Mouse (Mus musculus): ENCODE measurements around the gene Prokr2. TPM values are rescaled to one million over a fixed set of nuclear protein-coding genes. Genes with fewer than 3 reads are reported as not detected.
"Not testable (repeated sequence)": the region's sequence is repeated elsewhere in the genome, so short reads cannot be mapped to it uniquely, and the experiment has no call there.

The Prokr2 gene
- total RNA-seq, 2 experiments from 2014 or later: not detected

DNA sequence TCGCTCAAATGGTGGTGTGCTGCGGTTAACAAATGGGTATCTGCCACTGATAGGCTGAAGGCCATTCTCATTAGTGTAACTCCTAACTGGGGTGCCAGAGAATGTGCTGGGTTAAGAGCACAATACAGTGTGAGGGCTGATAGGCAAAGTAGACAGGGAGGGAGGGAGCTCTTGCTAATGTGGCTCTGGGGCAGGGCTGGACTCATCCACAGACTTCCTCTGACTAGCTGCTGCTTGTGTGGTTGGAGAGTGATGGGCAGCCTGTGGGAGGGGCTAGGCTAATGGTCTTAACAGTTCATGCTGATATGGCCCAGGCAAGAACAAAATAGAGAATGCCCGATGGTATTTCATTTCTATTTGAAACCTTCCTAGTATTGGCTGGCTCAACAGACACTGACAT, 44.0 kb downstream of the Prokr2 start:
- DNase-seq (ENCODE audit: low spot score in 2 of 2): no peak

DNA sequence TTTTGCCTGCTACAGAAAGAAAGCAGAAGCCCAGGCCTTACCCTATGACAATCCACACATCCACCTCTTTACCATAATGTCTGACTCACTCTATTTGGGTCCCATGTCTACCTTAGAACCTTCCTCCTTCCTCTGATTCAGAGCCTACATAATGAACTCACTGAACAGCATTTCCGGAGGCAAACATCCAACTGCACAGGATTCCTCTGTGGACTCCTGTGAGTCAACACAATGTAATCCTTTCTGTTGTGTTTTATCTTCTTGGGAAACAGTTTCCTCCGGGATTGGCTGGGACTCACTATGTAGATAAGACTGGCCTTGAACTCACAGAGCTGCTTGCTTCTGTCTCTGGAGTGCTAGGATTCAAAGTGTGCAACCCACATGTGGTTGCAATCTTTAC, 44.9 kb downstream of the Prokr2 start:
- no peak for DNase-seq (ENCODE audit: low spot score in 2 of 2)

DNA sequence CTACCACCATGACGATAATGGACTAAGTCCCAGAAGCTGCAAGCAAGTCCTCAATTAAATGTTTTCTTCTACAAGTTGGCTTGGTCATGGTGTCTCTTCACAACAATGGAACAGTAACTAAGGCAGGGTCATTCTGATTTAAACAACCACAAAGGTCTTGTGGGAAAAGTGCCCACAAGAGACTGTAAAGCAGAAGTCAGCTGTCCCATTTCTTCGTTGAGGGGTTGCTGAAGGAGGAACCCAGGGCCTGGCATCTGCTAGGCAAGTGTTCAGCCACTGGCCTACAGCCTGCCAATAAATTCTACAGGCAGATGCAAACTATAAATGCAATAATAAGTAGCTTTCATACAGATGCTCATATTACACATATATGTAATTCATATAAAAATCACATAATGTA, 48.0 kb downstream of the Prokr2 start:
- no peak for DNase-seq (ENCODE audit: low spot score in 2 of 2)

DNA sequence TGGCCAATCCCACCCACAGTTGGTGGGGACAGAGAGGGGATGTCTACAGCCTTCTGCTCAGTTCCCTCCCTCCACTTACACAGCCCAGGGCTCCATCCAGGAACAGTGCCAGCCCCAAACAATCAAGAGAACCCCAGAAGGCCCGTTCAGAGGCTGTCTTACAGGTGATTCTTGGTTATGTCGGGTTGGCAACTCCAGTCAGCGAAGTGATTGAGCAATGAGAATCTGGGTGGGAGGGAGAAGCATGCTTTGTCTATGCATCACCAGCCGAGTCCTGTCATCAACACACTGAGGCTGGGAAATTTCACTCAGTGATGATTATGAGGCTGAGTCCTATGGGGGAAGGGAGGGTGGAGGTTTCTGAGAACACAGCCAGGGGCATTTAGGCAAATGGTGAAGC, 61.7 kb downstream of the Prokr2 start:
- DNase-seq (ENCODE audit: low spot score in 2 of 2): no peak

DNA sequence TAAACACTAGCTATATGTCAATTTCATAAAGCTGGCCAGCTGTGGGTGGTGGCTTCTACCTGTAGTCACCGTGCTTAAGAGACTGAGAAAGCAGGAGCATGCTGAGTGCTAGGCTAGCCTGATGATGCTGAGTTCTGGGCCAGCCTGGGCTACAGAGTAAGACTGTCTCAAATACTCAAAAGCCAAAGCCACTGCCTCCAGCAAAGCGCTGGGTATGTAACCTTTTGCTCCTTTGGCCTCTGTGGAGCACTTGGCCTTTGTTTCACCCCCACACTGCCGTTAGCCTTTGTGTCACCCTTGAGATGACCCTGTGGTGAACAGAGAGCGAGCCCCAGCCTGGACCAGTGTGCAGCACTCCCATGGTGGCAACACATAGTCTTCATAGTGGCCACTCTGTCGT, 64.7 kb downstream of the Prokr2 start:
- DNase-seq (ENCODE audit: low spot score in 2 of 2): no peak

DNA sequence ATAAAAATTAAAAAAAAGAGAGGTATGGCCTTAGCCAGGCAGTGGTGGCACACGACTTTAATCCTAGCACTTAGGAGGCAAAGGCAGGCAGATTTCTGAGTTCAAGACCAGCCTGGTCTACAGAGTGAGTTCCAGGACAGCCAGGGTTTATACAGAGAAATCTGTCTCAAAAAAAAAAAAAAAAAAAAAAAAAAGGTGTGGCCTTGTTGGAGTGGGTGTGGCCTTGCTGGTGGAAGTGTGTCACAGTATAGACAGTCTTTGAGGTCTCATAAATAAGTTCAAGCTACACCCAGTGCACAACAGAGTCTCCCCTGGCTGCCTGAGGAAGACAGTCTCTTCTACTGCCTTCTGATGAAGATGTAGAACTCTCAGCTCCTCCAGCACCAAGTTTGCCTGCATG, 68.1 kb downstream of the Prokr2 start:
- no peak for DNase-seq (ENCODE audit: low spot score in 2 of 2)

DNA sequence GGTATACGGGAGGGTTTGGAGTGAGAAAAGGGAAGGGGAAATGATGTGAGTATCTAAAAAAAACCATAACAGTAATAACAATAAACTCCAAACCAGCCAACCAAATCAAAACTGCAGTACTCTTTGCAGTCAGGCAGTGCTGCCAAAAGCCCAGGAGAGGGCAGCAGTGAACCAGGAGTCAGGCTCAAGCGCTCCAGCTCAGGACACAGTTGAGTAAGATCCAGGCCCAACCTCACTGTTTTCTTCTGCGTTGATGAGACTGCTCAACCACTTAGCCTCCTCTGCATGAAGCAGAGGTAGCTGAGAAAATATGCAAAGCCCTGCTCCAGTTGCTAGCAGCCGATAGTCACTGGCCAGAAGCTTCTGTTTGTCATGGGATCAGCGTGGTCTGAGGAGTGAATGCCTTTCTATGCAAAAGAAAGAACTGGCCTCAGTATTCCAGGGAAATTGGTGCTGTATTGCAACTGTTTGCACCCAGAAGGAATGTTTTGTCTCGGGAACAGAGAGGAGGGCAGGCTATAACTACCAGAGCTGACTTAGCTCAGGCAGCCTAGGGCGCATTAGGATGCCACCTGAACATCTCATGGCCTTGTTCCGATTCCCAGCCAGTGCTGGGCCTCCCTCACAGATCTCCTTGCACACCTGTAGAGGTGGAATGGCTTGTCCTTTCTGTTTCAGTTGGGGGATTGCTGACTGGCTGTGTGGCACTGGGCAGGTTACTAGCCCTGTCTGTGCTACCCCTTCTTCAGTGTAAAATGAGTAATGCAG, 69.0 kb downstream of the Prokr2 start:
- DNase-seq (ENCODE audit: low spot score in 2 of 2): peak; percentile 39 to 54

DNA sequence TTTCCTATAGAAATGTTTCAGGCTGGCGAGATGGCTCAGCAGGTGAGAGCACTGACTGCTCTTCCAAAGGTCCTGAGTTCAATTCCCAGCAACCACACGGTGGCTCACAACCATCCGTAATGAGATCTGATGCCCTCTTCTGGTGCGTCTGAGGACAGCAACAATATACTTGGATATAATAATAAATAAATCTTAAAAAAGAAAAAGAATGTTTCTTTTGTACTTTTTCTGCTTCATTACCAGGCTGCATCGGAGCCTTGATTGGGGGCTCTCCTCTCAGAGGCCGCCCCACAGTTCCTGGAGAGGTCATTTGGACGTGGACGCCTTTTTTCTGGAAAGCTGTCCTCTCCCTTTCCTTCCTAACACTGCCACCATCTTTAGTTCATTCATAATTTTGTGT, 71.2 kb downstream of the Prokr2 start:
- DNase-seq (ENCODE audit: low spot score in 2 of 2): not testable (repeated sequence)

DNA sequence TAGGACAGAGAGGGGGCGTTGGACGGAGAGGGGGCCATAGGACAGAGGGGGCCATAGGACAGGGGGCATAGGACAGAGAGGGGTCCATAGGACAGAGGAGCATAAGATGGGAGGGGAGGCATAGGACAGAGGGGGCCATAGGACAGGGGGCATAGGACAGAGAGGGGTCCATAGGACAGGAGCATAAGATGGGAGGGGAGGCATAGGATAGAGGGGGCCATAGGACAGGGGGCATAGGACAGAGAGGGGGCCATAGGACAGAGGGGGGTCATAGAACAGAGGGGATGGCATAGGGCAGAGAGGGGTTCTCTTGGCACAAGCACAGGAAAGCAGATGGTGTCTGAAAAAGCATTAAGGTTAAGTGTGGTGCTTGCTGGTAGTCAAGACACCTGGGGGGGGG, 71.7 kb downstream of the Prokr2 start:
- no peak for DNase-seq (ENCODE audit: low spot score in 2 of 2)

DNA sequence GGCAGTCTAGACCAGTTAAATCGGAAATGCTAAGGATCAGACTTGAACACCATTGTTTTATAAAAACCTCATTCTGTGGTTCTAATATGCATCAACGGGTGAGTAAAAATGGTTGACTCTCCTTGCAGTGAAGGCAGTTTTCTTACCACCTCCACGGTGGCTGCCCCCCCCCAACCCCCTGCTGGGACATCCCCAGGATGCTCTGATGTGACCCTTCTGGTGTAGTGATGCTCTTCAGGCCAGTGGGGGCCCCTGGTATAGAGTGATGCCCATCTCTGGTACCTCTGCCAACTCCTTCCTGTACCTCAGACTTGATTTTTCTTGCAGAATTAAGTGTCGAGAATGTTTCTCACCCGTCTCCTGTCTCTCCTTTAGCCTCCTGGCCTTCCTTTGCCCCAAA, 72.6 kb downstream of the Prokr2 start:
- DNase-seq (ENCODE audit: low spot score in 2 of 2): no peak

DNA sequence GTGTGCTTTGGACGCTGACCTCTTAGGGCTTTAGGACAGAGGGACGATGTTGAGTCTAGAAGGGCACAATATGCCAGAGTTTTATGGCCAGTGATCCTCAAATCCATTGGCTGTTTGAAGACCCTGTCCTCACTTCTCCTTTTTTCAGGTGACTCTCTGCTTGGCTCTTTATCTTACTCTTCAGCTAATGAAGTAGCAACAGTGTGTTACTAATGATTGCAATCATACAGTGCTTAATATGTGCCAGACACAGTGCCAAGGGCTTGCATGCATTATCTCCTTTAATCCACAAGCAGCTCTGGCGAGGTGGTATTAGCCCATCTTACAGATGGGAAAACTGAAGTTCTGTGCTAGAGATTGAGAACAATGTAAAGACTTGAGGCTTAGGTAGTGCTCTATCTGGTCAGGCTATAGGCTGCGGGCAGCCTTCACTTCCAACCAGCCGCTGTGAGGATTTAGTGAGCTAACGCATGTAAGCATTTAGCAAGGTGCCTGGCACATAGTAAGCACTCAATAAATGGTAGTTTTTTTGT, 75.8 kb downstream of the Prokr2 start:
- no peak for DNase-seq (ENCODE audit: low spot score in 2 of 2)

DNA sequence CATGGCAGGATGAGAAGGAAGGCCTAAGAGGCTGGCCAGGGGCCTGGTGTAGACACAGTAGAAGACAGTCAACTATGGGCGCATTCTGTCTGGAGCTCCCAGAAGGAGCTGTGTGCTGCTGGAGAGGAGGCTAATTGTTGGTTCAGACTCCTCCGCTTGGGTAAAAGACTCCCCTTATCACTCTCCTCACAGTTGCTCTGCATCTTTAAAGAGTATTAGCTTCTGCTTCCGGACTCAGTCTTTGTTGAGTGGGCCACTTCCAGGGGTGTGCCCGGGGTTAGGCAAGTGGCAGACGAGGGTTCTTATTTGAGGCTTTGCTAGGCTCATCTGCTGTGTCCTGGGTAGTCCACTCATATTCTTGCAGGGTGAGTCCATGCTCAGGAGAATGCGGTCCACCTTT, 76.4 kb downstream of the Prokr2 start:
- DNase-seq (ENCODE audit: low spot score in 2 of 2): no peak

DNA sequence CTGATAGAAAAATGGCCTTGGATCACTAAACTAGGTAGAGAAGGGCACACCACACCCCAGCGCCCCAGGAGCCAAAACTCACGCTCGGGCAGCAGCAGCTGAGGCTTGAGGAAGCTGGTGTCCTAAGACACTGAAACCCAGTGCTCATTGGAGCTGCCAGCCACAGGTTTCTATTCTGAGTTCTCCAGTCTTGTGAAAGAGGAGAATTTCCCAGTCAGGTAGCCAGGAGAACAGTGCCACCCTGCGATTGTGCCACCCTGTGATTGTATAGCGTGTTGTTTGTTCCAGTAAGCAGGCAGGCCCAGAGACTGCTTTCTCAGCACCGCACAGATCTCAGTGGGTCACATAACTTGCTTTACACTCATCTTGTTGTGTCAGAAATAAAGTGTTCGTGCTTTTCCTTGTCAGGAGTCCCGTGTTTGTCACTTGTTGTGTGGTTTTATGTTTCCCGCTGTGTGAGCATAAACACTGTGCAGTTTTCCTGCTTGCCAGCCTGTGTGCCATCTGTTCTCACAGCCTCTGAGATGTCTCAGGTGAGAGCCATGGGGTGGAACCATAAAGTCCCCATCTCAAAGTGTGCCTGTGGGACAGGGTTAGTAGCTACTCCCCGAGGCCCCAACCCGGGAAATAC, 77.9 kb downstream of the Prokr2 start:
- DNase-seq (ENCODE audit: low spot score in 2 of 2): no peak

DNA sequence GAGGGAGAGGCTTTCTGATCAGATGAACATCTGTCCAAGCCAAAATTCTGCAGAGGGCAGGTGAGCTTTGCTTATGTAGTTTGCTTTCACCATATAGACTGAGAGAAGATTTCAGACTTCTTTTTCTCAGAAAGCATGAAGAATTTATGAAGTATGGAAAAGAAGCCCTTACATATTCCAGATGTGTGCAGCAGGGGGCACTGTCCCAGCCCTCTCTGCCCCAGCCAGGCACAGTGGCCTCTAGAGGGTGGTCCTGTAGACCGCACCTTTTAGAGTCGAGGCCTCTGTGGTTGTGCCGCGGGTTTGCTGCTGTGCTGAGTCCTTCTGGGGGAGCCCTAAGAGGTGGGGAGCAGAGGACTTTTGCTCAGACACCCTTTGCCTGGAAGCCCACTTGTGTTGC, 79.3 kb downstream of the Prokr2 start:
- DNase-seq (ENCODE audit: low spot score in 2 of 2): no peak

DNA sequence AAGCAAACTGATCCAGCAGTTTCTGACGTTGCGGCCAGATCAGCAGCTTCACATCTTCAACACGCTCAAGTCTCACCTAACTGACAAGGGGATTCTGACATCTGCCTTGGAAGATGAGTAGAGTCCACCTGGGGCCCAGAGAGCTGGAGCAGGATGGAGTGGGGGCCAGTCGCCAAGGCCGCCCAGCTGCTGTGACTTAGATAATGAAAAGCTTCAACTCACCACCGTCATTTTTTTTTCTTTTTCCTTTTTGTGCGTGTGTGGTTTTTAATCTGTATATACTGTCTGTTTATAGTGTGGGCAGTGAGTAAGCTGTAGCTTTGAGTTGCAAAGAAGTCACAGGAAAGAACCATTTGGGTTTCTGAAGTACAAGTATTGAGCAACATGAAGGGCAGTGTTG, 80.1 kb downstream of the Prokr2 start:
- no peak for DNase-seq (ENCODE audit: low spot score in 2 of 2)

DNA sequence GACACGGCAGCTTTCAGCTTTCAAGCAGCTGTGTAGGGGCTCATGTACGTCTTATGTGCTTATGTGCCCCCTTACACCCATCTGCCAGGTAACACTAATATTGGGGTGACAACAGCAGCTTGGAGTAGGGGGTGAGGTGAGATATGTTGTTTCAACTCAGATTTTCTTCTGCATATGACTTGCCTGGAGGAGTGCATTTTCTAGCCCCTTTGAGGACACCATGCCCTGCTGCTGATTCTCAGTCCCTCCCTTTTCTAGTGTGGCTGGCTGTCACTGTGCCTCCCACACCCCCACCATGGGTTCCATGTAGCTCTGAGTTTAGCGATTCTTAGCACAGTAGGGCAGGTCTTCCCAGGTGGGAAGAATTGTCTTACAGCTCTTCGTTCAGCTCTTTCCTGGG, 83.8 kb downstream of the Prokr2 start:
- DNase-seq (ENCODE audit: low spot score in 2 of 2): no peak

DNA sequence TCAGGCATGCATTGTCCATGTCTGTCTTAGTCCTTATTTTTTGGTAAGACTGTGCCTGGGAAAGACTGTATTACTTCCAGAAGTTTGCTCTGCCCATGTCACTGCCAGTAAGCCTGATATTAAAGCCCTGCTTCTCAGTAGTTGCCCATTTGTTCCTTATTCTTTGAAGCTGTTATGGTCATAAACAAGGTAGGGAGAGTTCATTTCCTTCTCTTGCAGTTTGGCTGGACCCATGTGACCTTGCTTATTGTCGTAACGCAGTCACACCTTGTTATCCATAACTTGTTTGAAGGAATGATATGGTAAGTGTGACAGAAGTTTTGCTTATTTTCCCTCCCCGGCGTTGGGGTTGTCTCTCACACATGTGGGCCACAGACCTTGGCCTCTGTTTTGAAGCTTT, 87.0 kb downstream of the Prokr2 start:
- no peak for DNase-seq (ENCODE audit: low spot score in 2 of 2)

DNA sequence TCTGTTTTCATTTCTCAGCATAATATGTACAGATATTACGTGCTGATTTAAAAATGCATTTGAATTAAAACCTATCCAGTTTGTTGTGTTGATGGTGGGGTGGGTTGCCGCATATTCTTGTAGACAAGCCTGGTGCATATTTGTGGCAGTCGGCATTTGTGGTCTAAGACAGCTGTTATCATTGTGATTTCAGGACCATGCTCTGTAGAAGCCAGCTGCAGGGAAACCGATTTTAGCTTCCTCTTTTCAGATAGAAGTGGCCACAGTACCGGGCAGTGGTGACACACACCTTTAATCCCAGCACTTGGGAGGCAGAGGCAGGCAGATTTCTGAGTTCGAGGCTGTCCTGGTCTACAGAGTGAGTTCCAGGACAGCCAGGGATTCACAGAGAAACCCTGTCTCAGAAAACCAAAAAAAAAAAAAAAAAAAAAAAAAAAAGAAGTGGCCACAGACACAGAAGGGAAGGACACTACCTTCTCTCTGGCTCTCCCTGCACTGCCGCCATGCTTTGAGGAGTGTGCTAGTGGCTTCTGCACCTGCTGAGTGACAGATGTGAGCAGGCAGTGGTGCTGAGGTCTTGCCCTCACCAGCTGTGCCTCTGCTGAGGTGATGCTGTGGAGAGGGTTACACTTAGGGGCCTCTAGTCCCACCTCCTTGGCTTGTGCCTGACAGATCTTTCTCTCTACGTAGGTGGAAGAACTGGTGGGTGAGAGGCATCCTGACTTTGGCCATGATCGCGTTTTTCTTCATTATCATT, 91.4 kb downstream of the Prokr2 start:
- DNase-seq (ENCODE audit: low spot score in 2 of 2): no peak

DNA sequence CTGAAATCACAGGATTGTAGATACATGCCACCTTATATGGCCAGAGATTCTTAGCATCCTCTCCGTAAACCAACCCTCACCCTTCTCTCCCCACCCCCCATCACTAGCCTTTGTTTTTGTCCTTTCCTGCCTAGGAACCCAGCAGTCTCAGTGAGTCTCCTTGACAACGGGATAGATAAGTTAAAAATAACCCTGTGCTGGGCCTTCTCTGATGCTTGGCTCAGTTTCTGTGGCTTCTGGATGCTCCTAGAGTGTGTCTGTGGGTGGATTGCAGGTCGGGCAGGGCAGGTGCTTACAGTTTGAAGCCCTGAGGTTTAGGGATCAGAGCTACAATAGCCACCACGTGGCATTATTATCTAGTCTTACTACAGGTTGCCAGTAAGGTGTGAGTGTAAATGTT, 93.2 kb downstream of the Prokr2 start:
- no peak for DNase-seq (ENCODE audit: low spot score in 2 of 2)

DNA sequence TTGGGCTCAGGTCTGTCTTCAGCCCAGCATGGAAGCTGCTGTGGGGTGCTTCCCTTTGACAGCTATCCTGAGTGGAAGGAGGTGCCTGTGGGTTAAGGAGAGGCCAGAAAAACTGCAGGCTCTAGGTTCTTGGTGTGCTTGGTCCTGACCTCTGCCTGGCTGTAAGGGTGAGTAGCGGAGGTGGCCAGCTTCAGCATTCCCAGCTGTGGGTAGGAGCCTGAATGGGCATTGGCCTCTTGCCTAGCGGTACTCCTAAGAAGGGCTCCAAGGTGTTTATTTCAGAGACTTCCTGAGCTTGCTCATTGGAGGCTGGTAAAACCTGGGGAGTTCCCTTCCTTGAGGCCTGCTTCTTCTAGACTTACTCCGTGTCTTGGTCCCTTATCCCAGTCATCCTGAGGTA, 94.0 kb downstream of the Prokr2 start:
- no peak for DNase-seq (ENCODE audit: low spot score in 2 of 2)

DNA sequence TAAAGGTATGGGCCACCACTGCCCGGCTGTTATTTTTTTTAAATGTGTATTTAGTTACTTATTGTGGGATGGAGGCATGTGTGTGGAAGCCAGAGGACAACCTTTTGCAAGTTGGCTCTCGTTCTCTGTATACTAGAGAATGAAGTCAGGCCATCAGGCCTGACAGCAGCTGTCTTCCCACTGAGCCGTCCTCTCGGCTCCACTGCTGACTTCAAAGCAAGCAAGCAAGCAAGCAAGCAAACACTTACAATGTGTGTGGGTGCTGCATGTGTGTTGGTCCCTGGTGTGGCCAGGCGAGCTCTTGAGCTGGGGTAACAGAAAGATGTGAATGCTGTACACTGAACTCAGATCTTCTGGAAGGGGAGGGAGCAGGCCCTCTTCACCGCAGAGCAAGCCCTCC, 94.4 kb downstream of the Prokr2 start:
- no peak for DNase-seq (ENCODE audit: low spot score in 2 of 2)

DNA sequence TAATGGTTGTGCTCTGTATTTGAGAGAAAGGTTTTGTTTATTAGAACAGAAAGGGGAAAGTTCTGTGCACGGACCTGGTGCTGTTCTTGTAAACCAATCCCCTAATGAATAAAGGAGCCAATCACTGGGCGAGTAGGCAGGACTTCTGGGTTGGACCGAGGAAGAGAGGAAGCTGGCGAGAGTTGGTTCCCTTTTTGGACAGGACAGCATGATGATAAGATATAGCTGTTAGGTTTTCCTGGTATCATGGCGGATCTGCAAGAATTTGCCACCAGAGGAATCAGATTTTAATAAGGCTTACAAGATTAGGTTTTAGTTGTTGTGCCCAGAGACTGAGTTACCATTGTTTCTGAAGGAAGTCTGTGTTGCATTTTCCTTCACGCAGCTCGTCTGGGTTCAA, 96.0 kb downstream of the Prokr2 start:
- not testable (repeated sequence) for DNase-seq (ENCODE audit: low spot score in 2 of 2)
